Mouse (Mus musculus) gastrocnemius, postnatal 36 days (tissue): ENCODE measurements around the gene Pfas. TPM values are rescaled to one million over a fixed set of nuclear protein-coding genes. Genes with fewer than 3 reads are reported as not detected.
"Not testable (repeated sequence)": the region's sequence is repeated elsewhere in the genome, so short reads cannot be mapped to it uniquely, and the experiment has no call there.

Source experiments
- DNase-seq, 2 experiments: peaks; one replicate each; pipeline ENCODE4 v3.0.0; 2022
- intact Hi-C: fragments of 180-260 bp; cut with DNase I; formaldehyde crosslinking; loops from one replicate; pipeline ENCODE4 v1.15.1; 2025
- total RNA-seq, 2 experiments: library from RNA; stranded (reverse); gene quantifications; 2 replicates each; pipeline ENCODE4 v1.2.3; 2021

Pfas gene
- total RNA-seq, 2 experiments from 2014 or later, result 5.1 to 6.6 TPM

DNA sequence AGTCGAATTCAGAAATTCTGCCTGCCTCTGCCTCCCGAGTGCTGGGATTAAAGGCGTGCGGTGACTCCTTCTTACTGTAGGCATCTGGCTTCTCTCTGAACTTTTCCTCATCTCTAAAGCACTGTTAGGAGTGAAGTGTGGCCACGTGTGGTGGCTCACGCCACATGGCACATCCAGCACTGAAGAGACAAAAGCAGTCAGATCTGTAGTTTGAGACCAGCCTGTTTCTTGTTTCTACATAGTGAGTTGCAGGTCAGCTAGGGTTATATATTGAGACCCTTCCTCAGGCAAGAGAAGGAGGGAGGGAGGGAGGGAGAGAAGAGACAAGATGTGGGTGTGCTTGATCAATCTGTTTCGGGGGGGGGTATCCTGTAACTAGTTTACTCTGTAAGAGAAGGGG lies 33.2 kb downstream of the Pfas start, which contains the start of gene Rangrf:
Gene Rangrf, minus strand, starts transcription at position 101 of the 400 bp plus-strand sequence.
- intact Hi-C loops, result no loop called here
- DNase-seq, result no peak

GRCm38 (mm10) chr11:68974059-68974450 lies 34.2 kb downstream of the Pfas start:
- no peak for DNase-seq
- intact Hi-C loops, result no loop called here

GRCm38 (mm10) chr11:68973250-68974058 lies 34.8 kb downstream of the Pfas start:
- intact Hi-C loops, result not testable (repeated sequence)
- DNase-seq, result peak; percentile 80 to 84

GRCm38 (mm10) chr11:68970232-68970631 lies 38.0 kb downstream of the Pfas start:
- intact Hi-C loops, result no loop called here
- DNase-seq, result peak in 1 of 2 experiments; percentile 48

DNA sequence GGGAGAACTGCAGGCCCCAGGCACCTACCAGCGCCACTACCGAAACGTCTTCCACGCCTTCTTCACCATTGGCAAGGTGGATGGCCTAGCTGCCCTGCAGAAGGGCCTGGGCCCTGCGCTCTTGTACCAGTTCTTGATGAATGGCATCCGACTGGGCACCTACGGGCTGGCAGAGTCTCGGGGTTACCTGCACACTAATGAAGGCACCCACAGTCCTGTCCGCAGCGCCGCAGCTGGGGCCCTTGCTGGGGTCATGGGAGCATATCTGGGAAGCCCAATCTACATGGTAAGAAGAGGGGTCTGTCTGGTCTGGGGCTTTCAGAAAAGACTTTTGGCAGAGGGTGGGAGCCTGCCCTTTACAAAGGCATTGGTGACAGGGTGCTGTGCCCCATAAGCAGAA lies 39.5 kb downstream of the Pfas start:
- intact Hi-C loops, result no loop called here
- DNase-seq, result no peak

DNA sequence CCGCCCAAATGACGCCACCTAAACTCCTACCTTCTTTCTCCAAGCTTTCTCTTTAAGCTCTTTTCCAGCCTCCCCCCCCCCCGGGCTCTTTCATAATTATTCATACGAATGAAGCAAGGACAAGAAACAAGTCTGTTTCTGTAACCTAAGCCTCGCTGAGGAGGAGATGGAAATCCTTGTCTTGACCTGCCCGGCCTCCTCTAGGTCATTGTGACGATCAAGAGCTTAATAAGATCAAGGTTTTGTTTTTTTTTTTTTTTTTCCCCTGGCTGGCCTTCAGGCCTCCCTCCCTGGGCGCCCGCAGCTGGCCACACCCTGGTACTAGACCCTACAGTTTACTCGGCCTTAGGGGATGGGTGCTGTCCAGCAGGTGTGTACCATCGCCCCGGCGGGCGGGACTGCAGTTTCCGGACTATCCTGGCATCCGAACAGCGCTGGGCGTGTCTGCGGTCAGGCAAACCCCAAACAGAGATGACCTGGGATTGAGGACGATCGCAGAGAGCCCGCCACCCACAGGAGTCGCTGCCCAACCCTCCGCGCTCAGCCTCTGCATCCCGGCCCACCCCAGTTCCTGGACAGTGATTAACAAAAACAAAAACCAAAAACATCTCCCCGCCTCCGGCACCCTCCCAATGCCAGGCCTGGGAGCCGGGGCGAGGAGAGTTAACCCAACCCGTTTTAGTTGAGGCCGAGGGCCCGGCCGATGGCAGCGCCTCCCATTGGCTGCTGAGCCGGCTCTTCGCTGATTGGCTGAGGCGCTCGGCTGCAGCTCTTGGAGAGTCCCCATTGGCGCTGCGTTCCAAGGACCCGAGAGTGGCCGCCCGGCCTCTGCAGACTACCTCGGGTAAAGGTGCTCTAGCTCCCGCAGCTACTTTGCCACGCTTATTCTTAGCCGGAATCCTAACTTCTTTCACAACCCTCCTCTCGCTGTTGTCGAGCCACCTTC lies 40.6 kb downstream of the Pfas start, which contains the start of gene Slc25a35:
Gene Slc25a35, plus strand, starts transcription at position 795 of the 946 bp plus-strand sequence.
- peak; percentile 84 to 89 for DNase-seq
- intact Hi-C loops, result no loop called here

DNA sequence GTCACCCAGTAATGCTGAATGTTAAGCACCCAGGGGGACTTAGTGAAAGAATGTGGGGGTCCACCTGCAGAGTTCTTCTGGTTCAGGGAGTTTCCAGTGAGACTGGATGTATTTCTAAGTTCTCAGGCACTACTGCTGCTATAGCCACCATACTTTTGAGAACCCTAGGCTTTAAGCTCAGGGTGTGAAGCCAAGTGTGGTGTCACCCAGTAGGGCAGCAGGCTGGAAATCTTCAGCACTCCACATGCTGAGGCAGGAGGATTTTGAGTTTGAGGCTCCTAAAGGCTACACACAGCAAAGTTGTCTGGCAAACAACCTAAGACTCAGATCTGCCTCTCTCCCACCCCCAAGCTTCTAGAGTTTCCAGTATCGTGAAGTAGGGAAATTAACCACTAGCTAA lies 41.7 kb downstream of the Pfas start:
- DNase-seq, result no peak
- intact Hi-C loops, result no loop called here

DNA sequence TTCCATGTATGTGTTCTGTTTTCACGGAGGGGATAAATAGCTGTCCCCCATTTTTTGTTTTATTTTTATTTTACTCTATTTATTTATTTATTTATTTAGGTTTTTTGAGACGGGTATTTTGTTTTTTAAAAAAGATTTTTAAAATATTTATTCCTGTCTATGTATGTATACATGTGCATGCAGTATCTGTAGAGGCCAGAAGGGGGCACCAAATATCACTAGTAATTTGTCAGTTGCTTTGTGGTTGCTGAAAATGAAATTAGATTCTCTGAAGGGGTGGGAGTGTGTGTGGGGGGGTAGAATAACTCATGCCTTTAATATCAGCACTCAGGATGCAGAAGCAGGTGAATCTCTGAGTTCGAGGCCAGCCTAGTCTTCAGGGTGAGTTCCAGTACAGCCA lies 42.4 kb downstream of the Pfas start:
- DNase-seq, result peak in 1 of 2 experiments; percentile 30
- intact Hi-C loops, result no loop called here

DNA sequence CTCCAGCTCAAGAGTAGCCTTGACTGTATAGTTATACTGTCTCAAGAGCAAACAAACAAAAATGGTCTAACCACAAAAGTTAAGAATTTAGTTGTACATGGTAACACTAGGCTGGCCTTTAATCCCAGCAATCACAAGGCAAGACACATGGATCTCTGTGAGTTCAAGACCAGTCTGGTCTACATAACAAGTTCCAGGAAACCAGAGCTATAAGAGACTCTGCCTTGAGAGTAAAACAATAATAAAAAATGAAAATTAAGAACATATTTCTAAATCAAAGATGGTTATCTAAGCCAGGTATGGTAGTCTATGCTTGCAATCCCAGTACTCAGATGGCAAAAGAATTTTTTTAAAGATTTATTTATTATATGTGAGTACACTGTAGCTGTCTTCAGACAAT lies 43.2 kb downstream of the Pfas start:
- DNase-seq, result no peak
- intact Hi-C loops, result no loop called here

GRCm38 (mm10) chr11:68963405-68963804 lies 44.9 kb downstream of the Pfas start:
- intact Hi-C loops, result no loop called here
- DNase-seq, result no peak

DNA sequence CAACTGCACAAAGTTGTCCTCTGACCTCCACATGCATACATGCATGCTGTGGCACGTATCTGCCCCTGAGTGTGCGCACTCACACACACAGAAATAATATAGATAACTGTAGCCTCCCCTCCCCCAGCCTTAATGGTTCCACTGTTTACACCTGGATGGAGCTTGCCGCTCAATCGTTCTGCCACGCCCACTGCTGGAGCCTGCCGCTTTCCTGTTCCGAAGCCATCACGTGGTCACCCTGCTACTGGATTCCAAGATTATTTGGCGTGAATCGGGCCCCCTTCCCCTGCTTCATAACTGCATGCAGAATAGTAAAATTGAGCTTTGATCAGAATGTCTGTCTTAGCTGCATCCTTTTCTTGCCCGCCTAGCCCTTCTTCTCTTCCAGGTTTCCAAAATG lies 46.1 kb downstream of the Pfas start:
- intact Hi-C loops, DNase-seq: not testable (repeated sequence)

DNA sequence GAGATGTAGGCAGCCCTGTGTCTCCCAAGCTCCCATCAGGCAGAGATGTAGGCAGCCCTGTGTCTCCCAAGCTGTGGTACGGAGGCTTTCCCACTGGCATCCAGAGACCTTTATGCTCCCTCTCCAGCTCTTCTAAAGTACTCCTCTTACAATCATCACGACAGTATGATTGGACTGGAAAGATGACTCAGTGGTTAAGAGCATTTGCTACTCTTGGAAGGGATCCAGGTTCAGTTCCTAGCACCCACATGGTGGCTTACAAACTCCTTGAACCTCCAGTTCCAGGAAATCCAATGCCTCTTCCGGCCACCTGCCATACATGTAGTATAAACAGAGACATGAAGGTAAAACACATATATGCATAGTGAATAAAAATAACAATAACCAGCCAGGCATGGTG lies 46.7 kb downstream of the Pfas start:
- intact Hi-C loops, result no loop called here
- DNase-seq, result no peak

GRCm38 (mm10) chr11:68957971-68958370 lies 50.3 kb downstream of the Pfas start:
- DNase-seq, result no peak
- intact Hi-C loops, result no loop called here

GRCm38 (mm10) chr11:68957308-68957707 lies 51.0 kb downstream of the Pfas start, which contains the start of gene Arhgef15:
TSS of gene Arhgef15 (minus strand) at chr11:68957480.
- intact Hi-C loops, result no loop called here
- no peak for DNase-seq

DNA sequence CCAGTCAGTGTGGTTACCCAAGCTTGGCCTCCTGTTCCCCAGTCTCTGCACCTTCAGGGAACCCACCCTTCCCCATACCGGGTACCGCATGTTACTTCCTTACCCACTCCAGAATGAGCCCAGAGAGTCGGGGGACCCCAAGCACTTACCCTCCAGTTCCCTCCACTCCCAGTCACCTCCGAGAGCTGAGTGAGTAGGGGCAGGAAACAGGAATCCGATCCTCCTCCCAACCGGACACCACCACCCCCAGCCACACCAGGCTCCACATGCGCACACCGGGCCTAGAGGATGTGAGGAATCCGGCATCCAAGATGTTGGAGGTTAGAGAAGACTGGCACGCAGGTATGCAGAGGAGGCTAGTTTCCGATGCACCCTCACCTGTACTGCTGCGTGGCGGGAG lies 51.6 kb downstream of the Pfas start:
- intact Hi-C loops, result no loop called here

DNA sequence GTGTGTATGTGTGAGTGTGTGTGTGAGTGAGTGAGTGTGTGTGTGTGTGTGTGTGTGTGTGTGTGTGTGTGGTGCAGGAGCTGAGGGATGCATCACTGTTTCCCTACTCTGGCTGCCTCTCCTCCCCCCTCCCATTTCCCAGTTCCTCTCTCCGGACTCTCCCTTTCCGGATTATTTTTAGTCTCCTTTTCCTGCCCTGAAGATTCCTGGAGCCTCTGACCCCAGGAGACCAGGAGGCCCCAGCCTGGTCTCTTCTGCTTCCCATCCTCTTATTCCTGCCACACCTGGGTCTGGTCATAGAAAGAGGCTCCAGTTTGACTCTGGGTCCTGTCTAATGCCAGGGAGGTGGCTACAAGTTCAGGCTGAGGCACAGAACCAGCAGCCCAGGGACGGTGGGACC lies 52.2 kb downstream of the Pfas start:
- DNase-seq, result no peak
- intact Hi-C loops, result no loop called here

More for the DNA sequence above, 51.6 kb downstream of the Pfas start:
- DNase-seq, result no peak

- intact Hi-C loops, result no loop called here
- DNase-seq, result no peak
These were observed 52.8 kb downstream of the Pfas start for GRCm38 (mm10) chr11:68955473-68955872.

DNA sequence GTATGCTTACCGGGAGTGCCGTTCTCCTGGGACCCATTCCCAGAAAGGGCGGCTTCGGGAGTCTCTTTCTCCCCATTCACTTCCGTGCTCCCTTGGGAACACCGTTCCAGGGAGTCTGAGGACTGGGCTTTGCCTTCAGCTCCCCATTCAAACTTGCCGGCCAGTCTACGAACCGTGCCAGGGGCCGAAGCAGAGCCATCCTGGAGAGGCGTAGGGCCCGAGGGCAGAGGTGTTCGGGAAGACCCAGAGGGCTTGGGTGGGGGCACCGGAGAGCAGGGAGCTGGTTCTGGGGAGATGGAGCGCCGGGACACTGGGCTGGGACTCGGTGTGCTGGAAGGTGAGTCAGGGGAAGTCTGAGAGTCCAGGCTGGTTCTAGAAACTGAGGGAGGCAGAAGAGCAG lies 53.9 kb downstream of the Pfas start:
- no peak for DNase-seq
- intact Hi-C loops, result loop anchor here (5.0 kb wide), 1 partner anchor 47 kb away; no protein-coding TSS in a partner anchor

GRCm38 (mm10) chr11:68953903-68954302 lies 54.4 kb downstream of the Pfas start:
- no peak for DNase-seq
- intact Hi-C loops, result loop anchor here (5.0 kb wide), 1 partner anchor 47 kb away; no protein-coding TSS in a partner anchor

- no peak for DNase-seq
- intact Hi-C loops, result no loop called here
These were observed 60.7 kb downstream of the Pfas start for GRCm38 (mm10) chr11:68947542-68947993.
